Mouse (Mus musculus) heart, postnatal 0 days (tissue): Measurements from ENCODE around the gene St14.
"Not testable (repeated sequence)": the region's sequence is repeated elsewhere in the genome, so short reads cannot be mapped to it uniquely, and the experiment has no call there.

ENCODE experiments used
- CTCF ChIP-seq: IDR thresholded peaks from 2 replicates; pipeline ENCODE4 v1.5.1; 2016; ENCODE audit warnings: antibody characterized with exemption, control low read depth, low read depth
- EP300 ChIP-seq: IDR thresholded peaks from 2 replicates; pipeline ENCODE4 v1.6.1; 2016; ENCODE audit warnings: antibody characterized with exemption, low read depth

DNA sequence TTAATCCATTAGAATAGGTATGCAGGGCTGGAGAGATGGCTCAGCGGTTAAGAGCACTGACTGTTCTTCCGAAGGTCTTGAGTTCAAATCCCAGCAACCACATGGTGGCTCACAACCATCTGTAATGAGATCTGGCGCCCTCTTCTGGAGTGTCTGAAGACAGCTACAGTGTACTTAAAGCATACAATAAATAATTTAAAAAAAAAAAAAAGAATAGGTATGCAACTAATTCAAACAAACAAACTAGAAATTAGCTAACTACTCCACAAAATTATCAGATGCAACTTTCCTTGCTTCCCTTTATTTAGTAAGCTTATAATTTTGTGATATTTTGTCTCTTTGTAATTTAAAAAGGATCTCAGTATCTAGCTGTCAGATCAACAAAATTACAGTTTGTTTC is 33.9 kb upstream of the St14 start:
- TF ChIP-seq CTCF, EP300: not testable (repeated sequence)
